Mouse (Mus musculus) frontal cortex, adult (tissue): ENCODE measurements around the gene Canx.
"Not testable (repeated sequence)": the region's sequence is repeated elsewhere in the genome, so short reads cannot be mapped to it uniquely, and the experiment has no call there.

Experiments
- ATAC-seq: cut with Nextera tagmentation; 2 replicates; pipeline ENCODE4 v1.9.2; 2017; ENCODE audit warnings: mild to moderate bottlenecking, moderate library complexity, mixed read lengths; ENCODE audit not compliant: low TSS enrichment

The Canx gene

DNA sequence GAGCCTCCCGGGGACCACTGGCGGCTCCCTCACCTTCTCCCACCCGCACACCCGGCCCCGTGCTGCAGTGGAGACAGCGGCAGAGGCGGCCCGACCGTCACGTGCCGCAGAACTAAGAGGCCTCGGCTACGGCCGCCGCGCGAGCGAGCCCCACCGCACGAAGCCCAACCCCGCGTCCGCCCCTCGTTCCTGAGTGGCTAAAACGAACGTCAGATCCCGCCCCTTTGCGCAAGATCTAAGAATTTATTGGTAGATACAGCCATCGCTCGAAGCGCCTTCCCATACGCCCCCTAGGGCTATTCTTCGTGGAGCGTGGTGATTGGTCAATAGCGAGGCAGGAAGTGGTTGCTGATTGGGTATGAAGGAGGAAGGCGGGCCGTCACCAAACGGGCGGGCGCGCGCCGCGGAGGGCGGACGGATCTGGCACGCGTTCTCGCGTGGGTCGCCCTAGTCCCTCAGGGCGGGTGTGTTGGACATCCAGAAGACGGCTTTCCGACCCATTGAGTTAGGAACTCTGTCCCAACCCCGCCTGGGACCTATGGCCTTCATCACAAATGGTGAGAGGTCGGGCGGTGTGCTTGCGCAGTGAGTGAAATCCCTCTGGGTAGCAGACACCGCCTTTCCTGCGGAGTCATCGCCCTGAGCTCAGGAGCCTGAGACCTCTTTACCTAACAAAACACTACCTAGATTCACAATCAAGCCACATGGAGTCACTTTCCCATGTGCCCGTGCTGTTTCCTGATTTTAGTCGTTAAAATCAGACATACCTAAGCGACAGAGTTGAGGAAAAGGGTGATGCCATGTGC is at the start of gene Canx:
TSS of gene Canx (minus strand) at position 178 of the 806 bp plus-strand sequence.
- ATAC-seq, result peak; percentile 99

DNA sequence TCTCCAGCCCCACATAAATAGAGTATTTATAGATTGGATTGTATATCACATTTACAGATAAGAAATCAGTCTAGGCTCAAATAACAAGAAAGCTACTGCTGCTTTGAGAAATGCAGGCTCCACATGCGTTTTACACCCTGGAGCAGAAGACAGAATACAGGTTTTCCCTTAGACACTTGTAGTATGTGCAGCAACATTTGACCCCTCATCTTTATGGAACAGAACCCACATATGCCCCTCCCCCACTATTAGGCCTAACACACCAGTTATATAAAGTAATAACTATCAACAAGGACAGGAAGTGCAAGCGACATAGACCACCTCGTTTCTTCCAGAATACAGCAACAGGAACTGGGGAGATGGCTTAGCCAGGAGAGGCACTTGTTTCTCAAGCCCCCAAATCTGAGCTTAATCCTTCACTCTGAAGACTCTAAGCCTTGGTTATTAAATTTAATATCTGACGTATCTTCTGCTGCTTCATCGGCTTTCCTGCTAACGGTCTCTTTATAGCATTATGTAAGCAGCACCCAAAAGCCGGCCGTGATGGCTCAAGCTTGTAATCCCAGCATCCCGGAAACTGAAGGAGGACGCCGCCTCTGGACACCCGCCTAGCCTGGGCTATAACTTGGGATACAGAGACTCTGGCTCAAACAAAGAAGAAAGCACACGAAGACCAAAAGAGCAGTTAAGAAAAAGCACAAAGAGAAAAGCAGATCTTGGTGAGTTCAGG is 49.0 kb upstream of the Canx start:
- no peak for ATAC-seq

DNA sequence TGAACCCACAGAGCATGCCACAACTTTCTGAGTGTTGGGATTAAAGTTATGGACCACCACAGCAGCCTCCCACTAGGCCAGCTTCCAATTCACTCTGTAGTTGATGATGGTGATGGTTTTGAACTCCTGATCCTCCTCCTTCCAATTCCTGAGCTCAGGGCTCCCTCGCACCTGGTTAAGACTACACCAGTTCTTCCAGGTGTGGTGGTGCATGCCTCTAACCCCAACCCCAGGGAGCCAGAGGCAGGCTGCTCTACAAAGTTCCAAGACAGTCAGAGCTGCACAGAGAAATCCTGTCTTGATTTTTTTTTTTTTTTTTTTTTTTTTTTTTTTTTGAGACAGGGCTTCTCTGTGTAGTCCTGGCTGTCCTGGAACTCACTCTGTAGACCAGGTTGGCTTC is 48.1 kb upstream of the Canx start:
- no peak for ATAC-seq

DNA sequence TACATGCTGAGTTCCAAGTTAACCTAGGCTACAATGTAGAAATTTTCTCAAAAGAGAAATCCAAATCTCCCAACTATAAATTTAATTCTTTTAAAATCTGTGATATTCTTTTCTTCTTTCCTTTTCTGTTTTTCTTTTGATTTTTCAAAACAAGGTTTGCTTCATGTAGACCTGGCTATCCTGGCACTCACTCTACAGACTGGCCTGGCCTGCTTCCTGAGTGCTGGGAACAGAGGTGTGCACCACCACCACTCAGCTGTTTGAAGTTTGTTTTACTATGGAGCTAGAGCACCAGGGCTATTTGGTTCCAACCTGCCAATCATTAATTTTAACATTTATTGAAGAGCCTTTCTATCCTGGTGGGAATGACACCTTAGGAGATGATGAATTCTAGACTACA is 47.6 kb upstream of the Canx start:
- ATAC-seq, result no peak

DNA sequence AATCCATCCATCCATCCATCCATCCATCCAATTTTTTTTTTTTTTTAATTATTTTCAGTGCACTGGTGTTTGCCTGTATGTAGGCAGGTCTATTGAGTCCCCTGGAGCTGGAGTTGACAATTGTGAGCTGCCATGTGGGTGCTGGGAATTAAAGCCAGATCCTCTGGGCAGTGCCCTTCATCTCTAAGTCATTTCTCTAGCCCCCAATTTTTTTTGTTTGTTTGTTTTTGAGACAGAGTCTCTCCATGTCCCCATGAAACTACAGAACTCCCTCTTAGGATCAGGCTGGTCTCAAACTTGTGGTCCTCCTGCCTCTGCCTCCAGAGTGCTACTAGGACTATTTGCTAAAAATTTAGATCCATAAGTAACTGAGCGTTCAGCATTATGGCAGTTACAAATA is 46.4 kb upstream of the Canx start:
- no peak for ATAC-seq

DNA sequence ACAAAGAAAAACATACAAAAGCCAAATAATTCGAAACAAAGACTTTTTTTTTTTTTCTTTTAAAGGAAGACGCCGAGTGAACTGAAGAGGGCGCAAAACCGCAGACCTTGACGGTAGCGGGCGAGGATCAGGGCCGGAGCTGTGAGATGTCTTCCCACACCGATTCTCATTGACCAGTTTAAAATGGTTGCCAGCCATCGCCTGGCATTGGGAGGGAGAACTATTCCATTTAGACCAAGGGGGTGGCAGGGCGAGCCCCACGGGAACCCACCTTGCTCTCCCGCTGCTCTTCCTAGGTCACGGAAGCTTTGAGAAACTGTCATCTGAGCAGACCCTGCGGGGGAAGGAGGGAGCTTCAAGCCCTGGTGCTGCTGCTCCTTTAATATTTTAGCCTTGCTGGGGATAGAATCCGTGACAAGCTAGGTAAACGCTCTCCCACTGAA is 45.9 kb upstream of the Canx start:
- peak; percentile 76 for ATAC-seq

DNA sequence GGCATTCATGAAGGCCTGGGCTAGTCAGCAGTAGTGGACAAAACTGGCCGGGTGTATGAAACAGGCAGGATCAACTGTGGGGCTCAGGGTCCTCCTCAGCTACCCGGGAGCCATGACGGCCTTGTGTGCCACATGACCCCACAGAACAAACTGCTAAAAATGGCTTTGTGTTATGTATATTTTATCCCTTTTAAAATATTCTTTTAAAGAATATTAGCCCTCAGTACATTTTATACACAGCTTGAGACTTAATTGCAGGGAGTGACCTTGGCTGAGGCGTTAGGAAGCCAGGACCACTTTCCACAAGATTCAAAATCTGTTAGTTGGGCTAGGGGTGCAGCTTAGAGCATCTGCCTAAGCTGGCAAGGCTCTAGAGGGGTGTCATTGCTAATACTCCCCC is 45.5 kb upstream of the Canx start:
- ATAC-seq, result no peak

DNA sequence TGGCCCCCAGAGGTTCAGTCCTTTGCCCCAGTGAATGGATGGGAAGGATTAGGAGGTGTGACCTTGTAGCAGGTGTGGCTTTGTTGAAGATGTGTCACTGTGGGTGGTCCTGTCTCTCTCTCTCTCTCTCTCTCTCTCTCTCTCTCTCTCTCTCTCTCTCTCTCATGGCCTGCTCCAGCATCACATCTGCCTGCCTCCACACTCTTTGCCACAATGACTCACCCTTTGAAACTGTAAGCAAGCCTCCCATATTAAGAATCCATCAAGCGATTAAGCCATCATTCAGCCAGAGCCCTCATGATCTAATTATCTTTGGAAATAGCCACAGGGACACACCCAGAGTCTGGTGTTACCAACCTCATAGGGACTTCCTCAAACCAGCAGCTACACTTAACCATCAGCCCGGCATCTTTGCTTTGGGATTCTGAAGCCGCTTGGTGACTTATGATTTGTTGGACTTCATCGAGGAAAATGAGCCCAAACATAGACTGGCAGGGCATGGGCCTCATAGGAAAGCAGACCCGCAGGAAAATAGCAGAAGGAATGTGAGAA is 44.0 kb upstream of the Canx start:
- no peak for ATAC-seq

DNA sequence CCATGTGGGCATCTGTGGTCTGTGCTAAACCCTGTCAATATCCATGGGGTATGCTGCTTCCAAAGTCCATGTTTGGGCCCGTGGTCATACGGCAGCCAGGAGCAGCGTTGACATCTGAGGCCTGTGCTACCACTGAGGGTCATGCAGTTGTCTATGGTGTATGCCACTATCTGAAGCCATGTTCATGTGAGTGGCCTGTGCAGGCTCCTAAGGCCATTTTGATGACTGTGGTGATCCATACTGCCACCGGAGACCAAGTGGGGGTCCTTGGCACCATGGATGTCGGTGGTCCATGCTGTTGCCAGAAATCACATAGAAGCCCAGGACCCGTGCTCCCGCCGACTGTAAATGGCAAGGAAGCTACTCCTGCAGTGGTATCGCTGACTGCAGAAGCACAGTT is 42.1 kb upstream of the Canx start:
- ATAC-seq, result no peak

DNA sequence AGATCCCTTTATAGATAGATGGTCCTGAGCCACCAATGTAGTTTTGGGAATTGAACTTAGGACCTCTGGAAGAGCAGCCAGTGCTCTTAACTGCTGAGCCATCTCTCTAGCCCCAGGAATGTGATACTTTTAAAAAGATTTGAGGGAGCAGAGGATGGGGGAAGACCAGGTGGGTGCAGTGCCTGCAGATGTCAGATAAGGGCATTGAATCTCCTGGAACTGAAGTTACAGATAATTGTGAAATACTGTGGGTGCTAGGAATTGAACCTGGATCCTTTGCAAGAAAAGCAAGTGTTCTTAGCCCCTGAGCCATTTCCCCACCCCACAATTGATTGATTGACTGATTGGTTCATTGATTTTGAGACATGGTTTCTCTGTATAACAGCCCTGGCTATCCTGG is 39.8 kb upstream of the Canx start:
- no peak for ATAC-seq

DNA sequence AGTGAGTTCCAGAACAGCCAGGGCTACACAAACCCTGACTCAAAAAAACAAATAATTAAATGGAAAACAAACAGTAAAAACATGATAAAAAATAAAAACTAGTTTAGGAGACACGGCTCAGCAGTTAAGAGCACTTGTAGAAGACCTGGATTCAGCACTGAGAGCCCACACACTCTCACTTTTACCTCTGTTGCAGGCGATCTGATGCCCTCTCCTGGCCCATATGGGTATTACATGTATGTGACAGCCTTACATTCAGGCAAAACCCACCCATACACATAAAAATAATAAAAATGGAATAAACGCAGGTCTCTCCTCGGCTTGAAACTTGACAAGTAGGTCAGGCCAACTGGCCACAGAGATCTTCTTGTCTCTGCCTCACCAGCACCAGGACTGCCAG is 39.1 kb upstream of the Canx start:
- ATAC-seq, result peak; percentile 79

DNA sequence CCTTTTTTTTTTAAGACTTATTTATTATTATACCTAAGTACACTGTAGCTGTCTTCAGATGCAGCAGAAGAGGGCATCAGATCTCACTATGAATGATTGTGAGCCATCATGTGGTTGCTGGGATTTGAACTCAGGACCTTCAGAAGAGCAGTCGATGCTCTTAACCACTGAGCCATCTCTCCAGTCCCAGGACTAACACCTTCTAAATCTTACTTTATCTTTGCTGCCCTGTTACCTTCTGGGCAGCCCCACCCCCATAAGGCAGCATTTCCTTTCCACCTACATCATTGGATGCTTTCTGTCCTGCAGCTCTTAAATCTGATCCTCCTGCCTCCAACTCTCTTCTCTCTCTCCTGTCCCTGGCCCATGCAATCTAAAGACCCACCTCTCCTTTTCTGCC is 35.8 kb upstream of the Canx start:
- ATAC-seq, result not testable (repeated sequence)

DNA sequence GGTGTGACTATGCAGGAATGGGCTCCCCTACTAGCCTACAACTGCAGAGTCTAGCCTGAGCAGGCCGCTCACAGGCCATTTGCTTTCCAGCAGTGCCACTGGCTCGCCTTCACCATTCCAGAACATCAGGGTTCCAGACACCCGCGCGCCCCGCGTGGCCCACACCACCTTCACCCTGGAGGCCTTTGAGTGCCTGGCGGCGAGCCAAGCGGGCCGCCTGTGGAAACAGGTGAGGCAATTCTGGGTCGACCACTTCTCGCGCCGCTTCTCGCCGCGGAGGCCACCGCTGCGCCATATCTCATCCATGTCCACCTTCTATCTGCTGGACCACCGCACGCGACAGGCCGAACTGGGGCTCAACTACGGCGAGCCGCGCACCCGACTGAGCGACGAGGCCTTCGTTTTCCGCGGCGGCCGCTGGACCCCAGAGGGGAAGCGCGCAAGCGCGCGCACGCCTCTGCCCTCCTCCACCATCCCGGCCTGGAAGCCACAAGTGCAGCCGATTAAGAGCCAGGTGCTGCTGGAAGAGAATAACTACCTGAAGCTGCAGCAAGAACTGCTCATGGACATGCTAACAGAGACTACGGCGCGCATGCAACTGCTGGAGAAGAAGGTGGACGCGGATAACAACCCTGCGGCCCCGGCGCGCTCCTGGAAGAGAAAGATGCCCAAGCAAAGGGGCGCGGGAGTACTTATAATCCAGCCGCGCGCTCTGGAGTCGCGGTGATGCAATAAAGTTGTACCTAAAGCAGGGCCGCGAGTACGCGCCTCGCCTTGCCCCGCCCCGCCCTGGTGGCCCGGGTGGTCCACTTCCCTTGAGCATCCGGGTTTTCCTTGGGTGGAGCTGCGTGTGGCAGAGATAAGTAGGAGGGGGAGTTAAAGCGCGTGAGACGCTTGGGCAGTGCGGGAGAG is 33.7 kb upstream of the Canx start:
- ATAC-seq, result peak; percentile 80

DNA sequence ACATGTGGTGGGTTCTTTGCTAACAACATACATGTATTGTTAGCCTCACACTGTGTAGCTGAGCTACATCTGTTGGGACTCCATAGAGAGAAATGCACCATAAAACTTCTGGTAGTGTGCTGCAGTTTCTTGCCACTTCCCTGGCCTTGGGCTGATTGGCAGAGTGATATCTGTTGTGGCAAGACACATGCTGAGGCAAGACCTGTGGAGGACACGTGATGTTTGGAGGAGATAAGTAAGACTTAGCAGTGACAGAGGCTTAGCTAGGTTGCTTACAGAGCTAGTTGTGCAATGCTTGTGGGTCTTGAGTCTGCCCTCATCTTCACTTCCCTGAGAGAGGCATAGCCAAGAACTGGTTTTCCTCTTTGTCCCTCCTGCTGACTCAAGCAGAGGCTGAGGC is 29.9 kb upstream of the Canx start:
- ATAC-seq, result no peak

DNA sequence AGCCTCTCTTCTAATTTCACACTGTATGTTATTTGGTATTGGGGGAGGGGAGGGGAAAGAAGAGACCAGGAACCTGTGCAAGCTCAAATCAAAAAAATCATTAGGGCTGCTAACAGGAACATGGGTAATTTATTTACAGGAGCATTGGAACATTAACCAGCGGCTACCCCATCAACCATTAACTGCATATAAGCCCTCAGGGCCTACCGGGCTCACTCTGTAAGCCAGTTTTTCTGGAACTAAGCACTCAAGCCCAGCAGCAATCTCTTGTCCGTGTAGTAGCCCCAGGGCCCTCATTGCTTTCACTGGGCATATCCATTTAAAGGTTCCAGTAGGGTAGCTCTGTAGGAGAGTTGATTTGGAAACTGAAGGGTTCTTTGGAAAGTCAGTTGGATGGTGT is 29.4 kb upstream of the Canx start:
- ATAC-seq, result no peak

DNA sequence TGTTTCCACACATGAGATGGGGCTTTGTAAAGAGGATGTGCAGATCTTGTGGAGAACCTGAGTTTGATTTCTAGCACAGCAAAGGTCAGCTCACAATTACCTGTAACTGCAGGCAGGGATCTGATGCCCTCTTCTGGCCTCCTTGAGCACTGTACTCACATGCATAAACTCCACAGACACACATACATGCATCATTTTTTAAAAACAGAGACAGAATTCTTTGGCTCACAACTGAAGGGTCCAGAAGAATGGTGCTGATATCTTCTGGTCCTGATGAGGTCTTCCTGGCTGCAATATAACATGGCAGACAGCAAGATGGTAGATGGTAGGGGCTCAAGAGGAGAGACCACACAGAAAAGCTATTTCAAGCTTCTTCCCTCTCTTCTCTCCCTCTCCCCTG is 28.7 kb upstream of the Canx start, which contains the start of gene Cby3:
TSS of gene Cby3 (plus strand) at position 301 of the 400 bp plus-strand sequence.
- ATAC-seq, result no peak

DNA sequence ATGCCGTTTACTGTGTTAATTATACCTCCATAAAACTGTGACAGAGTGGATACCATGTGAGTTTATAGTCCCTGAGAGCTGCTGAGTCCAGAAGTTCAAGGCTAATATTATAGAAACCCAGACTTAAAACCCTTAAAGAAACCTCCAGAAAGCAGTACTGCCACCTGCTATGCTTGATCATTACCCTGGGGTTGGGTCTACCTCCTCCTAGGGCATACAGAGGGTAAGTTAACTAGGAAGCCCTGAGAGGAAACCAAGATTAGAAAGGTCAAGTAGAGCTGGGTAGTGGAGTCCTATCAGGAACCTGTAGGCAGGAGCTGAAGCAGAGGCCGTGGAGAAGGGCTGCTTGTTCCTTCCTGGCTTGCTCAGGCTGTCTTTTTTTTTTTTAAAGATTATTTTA is 26.7 kb upstream of the Canx start:
- no peak for ATAC-seq

DNA sequence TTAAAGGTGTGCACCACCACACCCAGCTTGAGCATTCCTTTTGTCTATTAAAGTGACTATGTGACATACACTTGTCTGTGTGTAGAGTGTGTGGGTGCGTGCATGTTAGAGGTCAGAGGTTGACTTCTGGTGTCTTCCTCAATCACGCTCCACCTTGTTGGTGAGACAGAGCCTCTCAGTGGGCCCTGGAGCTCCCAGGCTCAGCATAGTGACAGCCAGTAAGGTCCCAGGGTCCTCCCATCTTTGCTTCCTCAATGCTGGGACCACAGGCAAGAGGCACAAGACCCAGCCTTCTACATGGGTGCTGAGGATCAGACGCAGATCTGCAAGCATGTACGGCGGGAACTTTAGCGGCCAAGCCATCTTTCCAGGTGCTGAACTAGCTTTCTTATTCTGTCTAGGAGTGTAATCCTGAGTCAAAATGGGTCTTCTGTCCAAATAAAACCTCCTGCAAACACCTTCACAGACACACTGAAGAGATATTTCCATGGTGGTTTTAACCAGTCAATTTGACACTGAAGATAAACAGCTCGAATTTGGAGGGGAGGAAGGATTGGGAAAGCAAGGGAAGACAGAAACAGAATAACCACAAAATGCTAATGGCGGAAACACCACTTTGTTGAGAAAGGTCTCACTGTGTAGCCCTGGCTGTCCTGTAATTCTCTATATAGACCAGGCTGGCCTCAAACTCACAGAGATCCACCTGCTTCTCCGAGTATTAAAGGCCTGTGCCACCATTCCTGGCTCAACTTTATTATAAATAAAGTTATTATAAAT is 21.0 kb upstream of the Canx start:
- ATAC-seq, result no peak

DNA sequence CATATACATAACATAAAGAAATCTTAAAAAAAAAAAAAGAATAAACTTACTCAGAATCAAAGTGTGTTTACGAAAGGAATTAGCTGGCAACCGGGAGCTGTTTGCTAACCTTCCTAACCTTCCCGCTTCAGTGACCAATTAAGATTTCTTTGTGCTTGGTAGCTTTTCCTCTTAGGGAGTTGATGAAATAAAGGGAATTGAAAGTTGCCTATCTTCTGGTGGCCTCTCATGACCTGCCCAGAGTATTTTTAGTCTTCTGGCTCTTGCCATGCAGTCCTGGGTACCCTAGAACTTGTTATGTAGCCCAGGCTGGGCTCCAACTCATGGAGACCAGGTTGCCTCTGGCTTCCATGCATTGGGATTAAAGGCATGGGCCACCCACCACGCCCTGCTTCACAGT is 20.0 kb upstream of the Canx start:
- ATAC-seq, result no peak

DNA sequence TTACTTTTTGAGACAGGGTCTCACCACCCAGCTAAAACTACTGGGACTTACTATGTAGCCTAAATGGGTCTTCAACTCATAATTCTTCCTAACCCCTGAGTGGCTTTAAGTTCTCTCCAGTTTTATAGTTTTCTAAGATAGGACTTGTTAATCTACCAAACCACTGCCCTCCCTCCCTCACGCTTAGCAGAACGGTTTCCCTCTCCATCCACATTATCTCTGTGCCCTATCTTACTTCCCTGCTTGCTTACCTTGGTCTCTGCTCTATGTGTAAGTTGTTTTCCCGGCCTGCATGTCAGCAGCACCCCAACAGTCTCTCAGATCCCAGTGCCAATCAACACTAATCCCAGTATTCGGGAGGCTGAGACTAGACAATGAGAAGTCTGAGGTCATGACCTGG is 11.4 kb upstream of the Canx start:
- ATAC-seq, result no peak

DNA sequence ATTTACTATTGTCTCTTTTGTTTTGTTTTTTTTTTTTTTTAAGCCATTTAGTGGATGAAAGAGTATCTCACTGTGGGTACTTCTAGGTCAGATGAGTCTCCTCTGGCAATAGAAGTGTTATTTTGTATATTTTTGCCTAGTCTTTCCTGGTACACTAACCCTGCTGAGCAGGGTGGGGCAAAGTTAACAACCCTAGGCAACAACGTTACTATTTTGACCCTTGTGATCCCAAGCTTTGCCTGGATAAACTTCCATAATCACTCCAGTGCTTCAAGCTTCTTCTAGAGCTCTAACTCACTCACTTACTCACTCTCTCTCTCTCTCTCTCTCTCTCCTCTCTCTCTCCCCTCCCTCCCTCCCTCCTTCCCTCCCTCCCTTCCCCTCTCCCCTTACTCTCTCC is 10.7 kb upstream of the Canx start:
- ATAC-seq, result no peak
